Mouse (Mus musculus) monocyte, adult 59 days (primary cell): ENCODE results near the gene Gm9958. TPM values are rescaled to one million over a fixed set of nuclear protein-coding genes. Genes with fewer than 3 reads are reported as not detected.

Experiments used
- total RNA-seq, 2 experiments: library from RNA; stranded (reverse); gene quantifications; one replicate each; pipeline ENCODE4 v1.2.4; 2023

Gm9958 gene
- total RNA-seq, result under 1 TPM; 0.39 to 0.70 TPM

DNA sequence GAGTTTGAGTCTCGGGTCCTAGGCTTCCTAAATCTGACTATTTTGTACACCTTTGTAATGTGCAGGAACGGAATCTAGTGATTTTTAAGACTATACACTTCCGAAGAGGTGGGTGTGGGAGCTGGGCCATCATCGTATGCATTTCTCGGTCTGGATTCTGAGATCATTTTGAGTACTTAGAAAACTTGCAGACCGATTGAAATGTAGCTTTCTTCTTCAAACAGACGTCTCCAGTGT lies at the start of gene Gm9958:
Gm9958 (plus strand) TSS at position 138 of the 237 bp plus-strand sequence.

DNA sequence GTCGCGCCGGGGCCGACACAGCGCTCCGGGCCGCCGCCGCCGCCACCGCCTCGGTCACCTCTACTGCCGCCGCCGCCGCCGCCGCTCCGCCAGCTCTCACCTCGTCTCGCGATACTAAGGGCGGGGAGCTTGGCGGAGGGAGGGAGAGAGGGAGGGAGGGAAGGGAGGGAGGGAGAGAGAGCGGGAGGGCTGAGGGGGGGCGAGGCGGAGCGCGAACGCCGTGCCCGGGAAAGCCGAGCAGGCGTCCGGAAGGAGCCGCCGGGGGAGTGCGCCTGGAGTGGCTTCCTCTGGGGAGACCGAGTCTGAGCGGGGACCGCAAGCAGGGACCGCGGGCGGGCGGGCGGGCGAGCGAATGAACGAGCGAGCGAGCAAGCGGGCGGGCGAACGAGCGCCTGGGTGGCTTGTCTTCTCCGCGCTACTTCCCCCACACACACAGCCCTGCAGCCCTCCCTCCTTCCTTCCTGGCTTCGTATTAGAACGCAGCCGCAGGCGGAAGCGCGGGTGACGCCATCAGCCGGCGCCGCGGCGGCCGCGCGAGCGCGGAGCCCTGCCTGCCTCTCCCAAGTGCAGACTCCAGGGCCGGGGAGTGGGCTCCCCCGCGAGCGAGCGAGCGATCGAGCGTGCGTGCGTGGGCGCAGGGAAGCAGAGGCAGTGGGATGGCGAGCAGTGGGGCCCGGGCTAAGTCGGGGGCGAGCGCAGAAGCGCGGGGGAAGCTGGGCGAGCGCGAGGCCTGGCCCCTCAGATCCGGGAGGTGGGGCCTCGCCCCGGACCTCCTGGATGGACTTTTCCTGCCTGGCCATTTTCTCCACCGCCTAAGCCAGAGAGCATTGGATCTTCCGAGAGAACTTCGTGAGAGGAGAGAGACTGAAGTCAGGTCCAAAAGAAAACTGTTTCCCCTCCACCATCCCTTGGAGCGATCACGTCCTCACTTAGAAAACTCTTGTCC lies 610 bp upstream of the Gm9958 start, which contains the start of gene Ankrd17:
Ankrd17 (minus strand) TSS at position 457 of the 946 bp plus-strand sequence.

Other genes starting within 250 kb of the Gm9958 start
- gene Cox18, start 143.2 kb upstream of the Gm9958 start, total RNA-seq, result 1 to 10 TPM; 8.0 to 8.4 TPM
- 100 to 1,000 TPM in 1 of 2 experiments, 10 to 100 TPM in 1; 90.4 to 102 TPM for gene Ankrd17, start 627 bp upstream of the Gm9958 start, total RNA-seq
- gene Alb, start 93.7 kb downstream of the Gm9958 start, total RNA-seq, result not detected
- under 1 TPM in 1 of 2 experiments, not detected in 1; 0.31 TPM for gene Afp, start 123.5 kb downstream of the Gm9958 start, total RNA-seq
- gene Afm, start 151.7 kb downstream of the Gm9958 start, total RNA-seq, result not detected
- not detected for gene 5830473C10Rik, start 193.9 kb downstream of the Gm9958 start, total RNA-seq